Mouse (Mus musculus): ENCODE results near the gene Olfr1331.
"Not testable (repeated sequence)": the region's sequence is repeated elsewhere in the genome, so short reads cannot be mapped to it uniquely, and the experiment has no call there.

Gene Olfr1331

GRCm38 (mm10) chr4:118864349-118864748 lies at the start of gene Olfr1331:
Gene Olfr1331, plus strand, starts transcription at chr4:118864649.
- DNase-seq: no peak

GRCm38 (mm10) chr4:118818921-118819320 lies 45.5 kb upstream of the Olfr1331 start:
- no peak for DNase-seq

- DNase-seq: no peak
Measured at GRCm38 (mm10) chr4:118836179-118836578, 28.3 kb upstream of the Olfr1331 start, which contains the start of gene Olfr1333. Gene Olfr1333, minus strand, starts transcription at chr4:118836279.

- no peak for DNase-seq
Measured at GRCm38 (mm10) chr4:118861791-118862190, 2.7 kb upstream of the Olfr1331 start.

- DNase-seq: no peak
Measured at GRCm38 (mm10) chr4:118862704-118863103, 1.7 kb upstream of the Olfr1331 start.

GRCm38 (mm10) chr4:118867566-118867965 lies 3.1 kb downstream of the Olfr1331 start:
- DNase-seq: no peak

- no peak for DNase-seq
Measured at GRCm38 (mm10) chr4:118888297-118888696, 23.8 kb downstream of the Olfr1331 start, which contains the start of gene Olfr1330. Gene Olfr1330, plus strand, starts transcription at chr4:118888597.

GRCm38 (mm10) chr4:118901981-118902380 lies 37.5 kb downstream of the Olfr1331 start:
- DNase-seq: no peak

GRCm38 (mm10) chr4:118917365-118917764 lies 52.9 kb downstream of the Olfr1331 start, which contains the start of gene Olfr1329:
Gene Olfr1329, minus strand, starts transcription at chr4:118917465.
- not testable (repeated sequence) for DNase-seq
